In genomic region chrX:167152611-167153010, GRCm38 (mm10) we compare ENCODE assay signal across 8 mouse cellular contexts. TPM values are rescaled to one million over a fixed set of nuclear protein-coding genes. Genes with fewer than 3 reads are reported as not detected.
A peak's percentile ranks its signal among the peaks of the same experiment; 100 is the strongest.
DNase-seq lines count a peak whose midpoint lies in the region; ATAC-seq and TF ChIP-seq lines count a peak whose summit lies in the region.

No protein-coding gene starts in this region.

- DNase-seq in adrenal gland, adult (ENCODE audit: inconsistent age in 2 of 2, low spot score in 1 of 2), result peak; percentile 11 to 58
- no peak for DNase-seq in adrenal gland, adult 18-20 months (ENCODE audit: low spot score in 2 of 2)
- DNase-seq in midbrain, postnatal 0 days (ENCODE audit: low spot score), result peak; percentile 71
- peak; percentile 51 for DNase-seq in gastrocnemius, postnatal 10 days
- DNase-seq in kidney, adult 8-10 months, result peak; percentile 19 to 20
- DNase-seq in ovary, postnatal 36 days (ENCODE audit: low spot score), result peak; percentile 41
- no peak for DNase-seq in natural killer cell, adult 2 months (ENCODE audit: low spot score in 2 of 2)

- H3K9ac ChIP-seq in midbrain, postnatal 0 days (replicated peaks; ENCODE audit: low read length, poor library complexity, severe bottlenecking), result no peak overlapping the region
- no peak overlapping the region for H3K9ac ChIP-seq in midbrain, embryonic 16.5 days (ENCODE audit: low read depth, low read length)

- no peak overlapping the region for H3K4me2 ChIP-seq in midbrain, postnatal 0 days (ENCODE audit: low read depth, low read length, poor library complexity, severe bottlenecking)
- no peak overlapping the region for H3K4me2 ChIP-seq in midbrain, embryonic 16.5 days (ENCODE audit: low read length)

- no peak overlapping the region for H3K27ac ChIP-seq in midbrain, postnatal 0 days (ENCODE audit: low read depth, low read length)
- H3K27ac ChIP-seq in midbrain, embryonic 16.5 days (ENCODE audit: low read length), result no peak overlapping the region

- no peaks in the 10 kb centered on the region for H3K9me3 ChIP-seq in midbrain, postnatal 0 days (ENCODE audit: low read length)
- H3K9me3 ChIP-seq in midbrain, embryonic 16.5 days (replicated peaks; ENCODE audit: control insufficient read depth, low read length, poor library complexity, severe bottlenecking), result no peaks in the 10 kb centered on the region

- 77% methylated on average over 4 of the region's 4 CpGs for WGBS in midbrain, postnatal 0 days
- WGBS in midbrain, embryonic 16.5 days, result 82% methylated on average over 4 of the region's 4 CpGs

- no peaks in the 10 kb centered on the region for H3K4me1 ChIP-seq in midbrain, postnatal 0 days (ENCODE audit: insufficient read depth, low read length)
- no peaks in the 10 kb centered on the region for H3K4me1 ChIP-seq in midbrain, embryonic 16.5 days (ENCODE audit: control insufficient read depth, insufficient read depth, low read length)

- TF ChIP-seq CTCF in midbrain, postnatal 0 days (IDR thresholded peaks at IDR 0.05), result no peak

- H3K36me3 ChIP-seq in midbrain, postnatal 0 days (ENCODE audit: insufficient read depth, low read length), result no peaks in the 10 kb centered on the region
- no peaks in the 10 kb centered on the region for H3K36me3 ChIP-seq in midbrain, embryonic 16.5 days (ENCODE audit: control insufficient read depth, insufficient read depth, low read length)

- no peak for ATAC-seq in midbrain, postnatal 0 days (ENCODE audit: low FRiP score)
- ATAC-seq in midbrain, embryonic 16.5 days, result no peak

- H3K27me3 ChIP-seq in midbrain, postnatal 0 days (ENCODE audit: insufficient read depth, low read length), result no peaks in the 10 kb centered on the region; the same call in 1 of the 2 replicates
- no peaks in the 10 kb centered on the region; the same call in 1 of the 2 replicates for H3K27me3 ChIP-seq in midbrain, embryonic 16.5 days (ENCODE audit: control insufficient read depth, insufficient read depth, low read depth, low read length)

- H3K4me3 ChIP-seq in midbrain, postnatal 0 days (ENCODE audit: low read depth, low read length), result no peak overlapping the region
- no peak overlapping the region for H3K4me3 ChIP-seq in midbrain, embryonic 16.5 days (ENCODE audit: low read depth, low read length)

RNA-seq across cellular contexts. Expression of gene Tmsb4x, which starts 56.5 kb away (rescaled TPM):
- total RNA-seq in adrenal gland, adult 18-20 months (2021), result 100 to 1,000 TPM; 366 to 491 TPM
- total RNA-seq in midbrain, postnatal 0 days (2014; rRNA removed), result 1,032 and 1,416 TPM in 2 replicates
- polyA plus RNA-seq in midbrain, postnatal 0 days (2015; fragmentation: Nextera tagmentation; extraction: Ambion mirVana), result 4,228 and 4,382 TPM in 2 replicates
- 4,447 and 4,880 TPM in 2 replicates for polyA plus RNA-seq in midbrain, embryonic 16.5 days (2015; fragmentation: Nextera tagmentation; extraction: Ambion mirVana)
- 100 to 1,000 TPM; 492 to 589 TPM for total RNA-seq in gastrocnemius, postnatal 10 days (2021)

Comparison
In these comparisons a context has a peak if more than half of its experiments do, and no peak if none do; other contexts are left out.
1. DNase-seq: peak in adrenal gland, adult (2 of 2), midbrain, postnatal 0 days (single experiment), gastrocnemius, postnatal 10 days (single experiment), kidney, adult 8-10 months (2 of 2) and ovary, postnatal 36 days (single experiment); none in adrenal gland, adult 18-20 months (0 of 2) and natural killer cell, adult 2 months (0 of 2).